Mouse (Mus musculus) lung, postnatal 25 days (tissue): ENCODE results near the gene Gdpd5.

ENCODE experiments used
- DNase-seq: peaks from one replicate; pipeline ENCODE4 v3.0.0; 2022; ENCODE audit warnings: low spot score

The Gdpd5 gene

DNA sequence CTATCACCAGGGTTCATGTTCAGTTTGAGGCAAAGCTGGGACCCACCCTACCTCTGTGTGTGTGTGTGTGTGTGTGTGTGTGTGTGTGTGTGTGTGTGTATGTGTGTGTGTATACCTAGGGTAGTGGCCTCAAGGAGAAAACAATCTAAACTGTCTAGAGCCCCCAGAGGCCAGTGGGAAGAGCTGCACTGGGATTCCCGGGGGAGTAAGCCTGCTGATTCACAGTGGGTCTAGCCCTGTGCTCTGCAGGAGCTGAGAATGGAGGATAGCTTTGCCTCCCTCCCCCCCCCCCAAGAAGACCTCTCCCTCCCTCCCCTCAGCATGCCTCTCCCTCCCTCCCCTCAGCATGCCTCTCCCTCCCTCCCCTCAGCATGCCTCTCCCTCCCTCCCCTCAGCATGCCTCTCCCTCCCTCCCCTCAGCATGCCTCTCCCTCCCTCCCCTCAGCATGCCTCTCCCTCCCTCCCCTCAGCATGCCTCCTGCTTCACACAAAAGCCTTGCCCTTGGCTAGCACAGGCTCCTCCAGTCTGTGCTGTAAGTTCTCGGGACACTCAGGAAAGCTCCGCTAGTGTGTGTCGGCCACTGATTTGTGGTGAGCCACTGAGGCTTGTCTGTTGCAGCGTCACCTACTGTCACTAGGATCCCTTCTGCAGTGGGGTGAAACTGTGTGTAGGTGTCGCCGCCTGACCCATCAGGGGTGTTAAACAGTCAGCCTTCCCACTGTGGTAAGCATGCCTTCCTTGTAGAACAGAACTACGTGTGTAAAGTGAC lies 24.4 kb downstream of the Gdpd5 start:
- DNase-seq = no peak

DNA sequence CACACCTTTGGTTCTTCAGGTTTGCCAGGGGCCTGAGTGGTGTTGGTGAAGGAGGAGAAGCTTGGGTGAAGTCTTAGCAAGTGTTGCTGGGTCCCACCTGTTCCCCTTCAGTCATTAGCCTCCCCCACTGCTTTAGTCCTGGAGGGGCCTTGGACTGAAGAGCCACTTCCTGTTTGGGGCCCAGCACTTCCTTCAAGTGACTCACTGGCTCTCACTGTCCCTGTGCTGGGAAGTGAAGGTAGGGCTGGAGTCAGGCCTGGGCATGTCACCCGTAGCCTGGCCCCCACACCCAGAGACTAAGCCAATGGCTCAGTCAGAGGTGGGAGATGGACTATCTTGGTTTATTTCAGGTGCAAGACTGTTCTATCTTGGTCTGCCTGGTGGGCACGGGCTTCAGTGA lies 26.4 kb downstream of the Gdpd5 start:
- no peak for DNase-seq

DNA sequence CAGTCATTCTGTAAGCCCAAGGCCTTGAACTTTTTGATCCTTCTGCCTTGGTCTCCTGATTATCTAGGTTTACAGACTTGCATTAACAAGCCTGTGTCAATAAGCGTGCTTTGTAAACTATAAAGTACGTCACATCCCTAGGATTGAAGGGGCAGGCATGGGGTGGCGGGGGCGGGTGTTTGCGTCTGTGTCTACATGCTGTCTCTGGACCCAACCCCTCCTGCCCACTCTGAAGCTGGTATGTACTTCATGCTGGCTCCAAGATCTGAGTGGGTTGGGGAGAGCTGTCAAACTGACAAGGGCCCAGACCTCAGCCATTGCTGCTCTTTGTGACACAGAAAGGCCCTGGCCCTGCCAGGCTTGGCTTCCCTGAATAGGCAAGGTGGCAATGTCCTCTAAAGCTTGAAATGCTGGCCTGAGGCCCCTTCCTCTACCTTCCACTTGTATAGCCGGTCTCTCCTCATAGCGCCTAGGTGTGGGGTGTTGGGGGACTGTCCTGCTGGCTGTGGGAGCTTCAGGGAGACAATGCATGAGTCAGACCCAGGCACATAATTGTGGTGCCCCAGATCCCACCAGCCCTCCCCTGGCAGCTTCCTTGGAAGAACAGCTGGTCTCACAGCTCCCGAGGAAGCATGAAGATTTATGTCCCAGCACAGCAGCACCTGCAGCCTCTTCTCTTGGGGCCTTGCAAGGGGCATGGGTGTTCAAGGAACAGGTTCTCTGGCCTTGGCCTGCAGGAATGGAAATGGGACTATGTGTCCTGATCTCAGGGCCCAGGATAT lies 28.4 kb downstream of the Gdpd5 start:
- no peak for DNase-seq

DNA sequence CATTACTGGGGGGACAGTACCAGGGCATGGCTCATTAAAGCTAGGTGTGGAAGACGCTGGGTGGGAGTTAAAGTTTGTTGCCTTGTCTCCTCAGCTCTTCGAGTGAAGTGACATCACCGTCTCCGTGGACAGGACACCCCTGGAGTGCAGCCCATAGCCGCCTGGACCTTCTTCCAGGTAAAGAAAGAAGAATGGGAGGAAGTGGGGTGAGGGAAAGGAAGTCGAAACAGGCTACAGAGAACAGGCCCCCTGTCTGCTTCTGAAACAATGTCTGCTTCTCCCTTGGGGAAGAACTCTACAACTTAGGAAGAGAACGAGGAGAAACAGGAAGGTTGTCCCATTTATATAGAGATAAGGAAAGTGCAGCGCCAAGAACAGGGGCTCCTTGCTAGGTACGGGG lies 29.1 kb downstream of the Gdpd5 start:
- no peak for DNase-seq

DNA sequence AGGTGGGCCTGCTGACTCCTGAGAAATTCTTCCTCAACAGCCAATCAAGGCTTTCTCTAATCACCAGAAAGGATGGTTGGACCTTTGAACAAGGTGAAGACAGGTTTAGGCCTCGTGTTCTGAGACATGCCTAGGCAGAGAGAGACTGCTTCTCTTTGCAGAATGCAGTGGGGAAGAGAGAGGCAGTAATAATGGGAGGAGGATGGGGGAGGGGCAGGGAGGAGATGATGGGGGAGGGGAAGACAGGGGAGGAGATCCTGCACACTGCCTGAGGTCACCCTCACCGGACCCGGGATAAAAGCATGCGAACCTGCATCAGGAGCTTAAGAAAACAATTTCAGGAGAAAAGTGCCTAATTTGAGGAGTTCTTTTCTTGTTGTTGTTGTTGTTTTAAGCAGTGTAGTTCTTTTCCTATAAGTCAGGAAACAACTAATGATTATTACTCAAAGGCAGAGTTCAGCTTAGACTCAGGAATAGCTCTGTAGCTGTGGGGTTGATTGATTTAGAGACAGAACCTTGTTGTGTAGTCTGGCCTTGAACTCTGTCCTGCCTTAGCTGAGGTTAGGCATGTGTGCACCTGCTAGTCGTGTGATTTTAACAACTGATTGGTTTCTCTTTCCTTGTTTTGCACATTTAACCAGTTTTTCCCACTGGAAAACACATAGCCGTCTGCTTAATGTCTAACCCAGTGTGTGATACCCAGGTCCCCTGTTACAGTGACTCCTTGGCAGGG lies 30.0 kb downstream of the Gdpd5 start:
- DNase-seq = no peak

DNA sequence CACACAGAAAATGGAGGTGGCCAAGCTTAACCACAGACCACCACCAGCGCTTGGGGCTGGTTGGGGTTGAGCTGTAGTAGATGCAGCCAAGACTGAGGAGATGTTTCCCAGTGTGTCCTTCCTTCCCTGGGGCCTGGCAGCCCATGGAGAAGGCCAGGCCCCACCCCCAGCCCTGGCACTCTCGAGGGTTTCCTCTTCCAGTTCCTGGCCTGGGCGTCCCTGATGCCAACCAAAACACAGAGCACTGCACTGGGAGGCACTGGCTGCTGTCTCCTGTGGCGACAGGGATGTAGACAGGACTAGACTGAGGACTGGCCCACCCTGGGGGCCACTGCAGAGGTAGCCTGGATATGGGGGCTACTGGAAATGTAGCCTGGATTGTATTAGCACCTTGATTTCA lies 33.8 kb downstream of the Gdpd5 start:
- peak; percentile 53 for DNase-seq

DNA sequence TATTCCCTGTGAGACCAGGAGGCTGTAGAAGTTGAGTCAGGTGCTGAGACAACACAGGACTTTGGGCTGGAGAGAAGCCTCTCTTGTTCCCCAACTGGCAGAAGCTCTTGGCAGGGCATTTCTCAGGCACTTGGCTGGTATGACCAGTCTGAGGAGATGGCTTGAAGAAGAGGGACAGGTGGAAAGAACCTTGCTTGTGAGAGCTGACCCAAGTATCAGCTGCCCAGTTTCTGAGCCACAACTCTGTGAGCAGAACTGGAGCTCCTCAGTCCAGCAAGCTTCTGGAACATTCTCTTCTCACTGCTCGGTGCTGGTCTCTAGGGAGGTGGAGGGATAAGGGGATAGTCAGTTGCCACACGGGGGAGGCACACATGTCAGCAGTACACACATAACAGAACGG lies 38.1 kb downstream of the Gdpd5 start:
- no peak for DNase-seq

DNA sequence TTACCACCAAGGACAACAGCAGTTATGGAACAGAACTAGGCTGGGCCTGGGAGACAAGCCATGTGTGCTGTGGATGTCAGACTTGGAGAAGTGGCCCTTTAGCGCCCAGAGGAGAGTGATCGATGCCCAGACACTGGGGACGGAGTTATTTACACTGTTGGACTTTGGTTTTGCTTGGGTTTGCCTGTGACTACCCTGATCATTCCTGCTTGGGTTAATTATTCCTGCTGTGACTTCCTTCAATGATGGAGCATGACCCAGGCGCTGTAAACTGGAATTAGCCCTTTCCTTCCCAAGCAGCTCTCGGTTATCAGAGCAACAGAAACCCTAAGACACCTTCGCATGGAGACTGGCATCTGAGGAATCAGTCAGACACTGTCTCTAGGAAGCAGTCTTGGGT lies 39.8 kb downstream of the Gdpd5 start:
- no peak for DNase-seq

DNA sequence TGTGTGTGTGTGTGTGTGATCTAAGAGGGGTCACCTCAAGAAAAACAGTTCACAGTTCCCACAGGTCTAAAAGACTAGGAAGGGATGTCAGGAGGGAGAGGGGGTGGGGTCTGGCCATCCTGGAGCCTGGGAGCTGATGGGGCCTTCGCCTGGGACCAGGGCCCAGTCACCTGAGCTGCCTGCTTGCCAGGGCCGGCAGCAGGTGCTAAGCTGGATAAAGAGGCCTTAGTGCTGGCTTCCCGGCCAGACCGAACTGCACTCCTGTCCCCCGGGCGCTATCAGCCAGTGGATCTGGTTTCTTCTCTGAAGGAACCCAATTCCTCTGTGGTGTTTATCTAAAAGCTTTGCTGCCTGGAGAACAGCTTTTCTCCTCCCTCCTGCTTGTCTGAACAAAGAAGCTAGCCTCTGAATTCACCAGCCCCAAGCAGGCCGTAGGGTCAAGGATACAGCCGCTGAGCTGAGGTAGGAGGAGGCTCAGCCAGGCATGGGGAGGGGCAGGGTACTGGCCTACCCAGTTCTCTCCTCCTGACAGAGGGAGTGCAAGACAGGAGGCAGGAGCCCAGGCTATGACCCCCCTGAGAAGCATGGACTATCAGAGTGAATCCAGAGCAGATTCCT lies 43.4 kb downstream of the Gdpd5 start:
- DNase-seq = no peak

DNA sequence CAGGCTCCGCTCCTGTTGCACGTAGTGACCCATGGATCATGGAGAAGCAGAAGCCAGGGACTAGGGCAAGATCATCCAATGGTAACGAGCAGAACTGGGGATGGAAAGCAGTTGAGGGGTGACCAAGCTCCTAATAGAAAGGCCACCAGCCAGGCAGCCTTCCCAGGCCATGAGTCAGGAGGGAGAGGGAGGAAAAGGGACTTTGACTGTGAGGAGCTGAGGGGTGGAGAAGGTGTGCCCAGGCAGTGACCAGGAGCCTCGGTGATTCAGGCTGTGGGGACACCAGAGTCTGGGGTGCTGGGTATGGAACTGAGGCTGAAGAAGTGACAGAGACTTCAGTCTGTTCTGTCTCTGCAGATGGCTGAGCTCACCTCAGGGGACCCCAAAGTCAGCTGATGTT lies 44.5 kb downstream of the Gdpd5 start:
- no peak for DNase-seq

DNA sequence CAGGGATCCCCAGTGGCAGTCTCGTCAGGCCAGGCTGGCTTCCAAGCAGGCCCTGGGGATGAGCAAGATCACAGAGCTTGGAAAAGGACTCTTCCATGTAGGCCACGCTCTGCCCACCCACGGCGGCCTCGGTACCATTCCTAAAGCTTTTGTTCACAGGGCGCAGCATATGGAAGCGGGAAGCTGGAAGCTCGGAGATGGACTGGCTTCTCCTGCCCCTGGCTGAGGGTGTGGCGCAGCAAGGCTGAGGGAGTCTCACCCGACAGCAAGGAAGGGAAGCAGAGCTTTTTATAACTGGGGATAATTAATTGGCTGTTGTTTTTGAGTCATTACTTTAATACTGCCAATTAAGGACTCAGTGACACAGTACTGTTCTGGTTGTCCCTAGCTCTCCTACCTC lies 45.8 kb downstream of the Gdpd5 start:
- DNase-seq = no peak

DNA sequence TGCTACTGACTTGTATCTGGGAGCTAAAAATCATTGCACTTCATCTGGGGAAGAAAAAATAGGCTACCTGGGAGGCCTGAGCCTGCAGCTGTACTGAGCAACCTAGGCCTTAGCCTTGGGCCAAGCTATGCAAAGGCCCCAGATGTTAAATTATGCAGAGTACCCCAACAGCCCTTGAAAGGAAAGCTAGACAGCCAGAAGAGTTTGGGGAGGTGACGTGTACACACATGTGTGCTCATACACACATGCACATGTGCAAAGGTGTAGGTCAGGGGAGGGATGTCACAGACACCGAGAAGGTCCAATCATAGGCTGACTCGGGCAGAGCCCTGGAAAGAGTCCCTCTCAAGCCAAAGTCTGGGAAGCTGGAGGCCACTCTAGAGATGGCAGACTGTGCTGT lies 46.8 kb downstream of the Gdpd5 start:
- DNase-seq = no peak

DNA sequence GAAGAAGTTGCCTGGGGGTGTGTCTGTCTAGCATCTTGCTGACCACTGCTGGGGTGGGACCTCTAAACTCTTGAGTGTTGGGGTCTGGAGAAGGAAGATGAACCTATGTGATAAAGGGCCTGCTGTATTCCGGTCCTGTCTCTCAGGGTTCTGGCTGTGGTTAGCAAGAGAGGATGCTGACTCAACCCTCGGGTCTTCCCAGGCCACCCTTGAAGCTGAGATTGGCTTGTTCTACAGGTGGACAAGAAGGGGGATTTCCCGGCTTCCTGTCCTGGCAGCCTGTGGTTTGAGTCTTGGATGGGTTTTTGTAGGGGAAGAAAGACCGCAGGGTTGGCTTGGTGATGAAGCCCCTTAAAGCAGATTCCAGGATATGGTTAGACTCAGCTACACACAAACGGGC lies 47.6 kb downstream of the Gdpd5 start:
- no peak for DNase-seq

DNA sequence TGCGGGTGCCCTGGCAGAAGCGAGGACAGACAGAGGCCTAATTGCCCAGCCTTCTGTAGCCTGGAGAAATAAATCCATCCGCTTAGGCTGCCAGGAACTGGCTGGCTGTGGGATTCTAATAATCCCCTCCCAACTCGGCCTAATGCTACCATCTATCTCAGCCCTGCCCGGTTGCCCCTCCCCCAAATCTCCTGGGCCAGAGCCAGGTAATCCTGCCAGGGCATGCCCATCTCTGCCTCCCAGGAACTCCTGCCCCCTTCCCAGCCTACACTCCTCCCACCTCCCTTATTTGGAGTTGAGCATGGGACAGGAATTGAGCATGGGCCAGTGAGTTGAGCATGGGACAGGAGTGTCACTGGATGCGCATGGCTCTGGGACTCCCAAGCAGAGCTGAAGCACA lies 48.6 kb downstream of the Gdpd5 start:
- DNase-seq = no peak

DNA sequence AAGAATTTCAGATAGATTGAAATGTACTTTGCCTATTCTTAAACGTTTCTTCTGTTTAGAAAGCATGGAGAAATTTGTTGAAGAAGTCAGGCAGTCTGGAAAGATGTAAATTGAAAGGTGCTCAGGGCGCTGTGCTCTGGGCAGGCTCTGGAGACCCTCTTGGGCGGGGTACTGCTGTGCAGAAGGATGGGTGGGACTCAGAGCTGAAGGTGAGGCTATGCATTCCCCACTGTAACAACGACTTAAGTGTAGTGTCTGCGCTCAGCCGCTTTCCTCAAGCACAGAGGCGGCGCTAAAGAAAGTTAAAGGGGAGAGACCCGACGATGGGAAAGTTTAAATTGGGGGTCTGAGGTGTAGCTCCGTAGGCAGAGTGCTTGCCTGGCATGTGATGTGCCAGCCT lies 49.0 kb downstream of the Gdpd5 start:
- no peak for DNase-seq

DNA sequence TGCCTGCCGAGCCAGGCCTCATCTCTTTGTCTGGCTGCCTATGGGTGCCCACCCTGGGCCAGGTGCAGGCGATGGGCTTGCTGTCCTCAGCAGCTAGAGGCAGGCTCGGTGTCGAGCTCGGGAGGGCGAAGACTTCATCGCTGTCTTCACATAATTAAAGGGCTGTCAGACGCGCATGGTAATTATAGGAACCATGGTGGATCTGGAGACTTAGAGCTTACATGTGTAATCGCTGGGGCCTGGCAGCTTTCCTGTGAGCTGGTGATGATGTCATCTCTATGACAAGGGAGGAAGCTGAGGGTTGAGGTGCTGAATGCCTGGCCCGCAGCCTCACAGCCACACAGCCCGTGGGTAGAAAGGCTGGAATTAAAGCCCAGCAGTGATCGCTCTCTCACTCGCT lies 51.0 kb downstream of the Gdpd5 start:
- DNase-seq = no peak

DNA sequence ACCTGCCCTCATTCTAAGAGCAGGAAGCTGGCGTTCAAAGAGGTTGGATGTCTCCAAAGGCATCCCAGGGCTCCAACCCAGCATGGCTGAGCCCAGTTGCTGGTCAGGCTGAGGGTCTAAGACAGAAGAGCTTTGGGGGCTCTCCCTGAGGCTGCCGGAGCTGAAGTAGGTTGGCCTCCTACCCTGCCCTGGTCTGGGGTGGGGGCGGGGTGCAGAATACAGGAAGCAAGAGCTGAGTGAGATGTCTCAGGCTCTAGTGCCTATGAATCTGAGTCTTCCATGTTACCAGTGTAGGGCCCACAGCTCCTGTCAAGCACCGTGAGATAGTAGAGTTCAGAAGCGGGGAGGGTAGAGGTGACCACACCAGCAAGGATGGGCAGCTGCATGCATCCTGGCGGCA lies 51.6 kb downstream of the Gdpd5 start:
- no peak for DNase-seq

DNA sequence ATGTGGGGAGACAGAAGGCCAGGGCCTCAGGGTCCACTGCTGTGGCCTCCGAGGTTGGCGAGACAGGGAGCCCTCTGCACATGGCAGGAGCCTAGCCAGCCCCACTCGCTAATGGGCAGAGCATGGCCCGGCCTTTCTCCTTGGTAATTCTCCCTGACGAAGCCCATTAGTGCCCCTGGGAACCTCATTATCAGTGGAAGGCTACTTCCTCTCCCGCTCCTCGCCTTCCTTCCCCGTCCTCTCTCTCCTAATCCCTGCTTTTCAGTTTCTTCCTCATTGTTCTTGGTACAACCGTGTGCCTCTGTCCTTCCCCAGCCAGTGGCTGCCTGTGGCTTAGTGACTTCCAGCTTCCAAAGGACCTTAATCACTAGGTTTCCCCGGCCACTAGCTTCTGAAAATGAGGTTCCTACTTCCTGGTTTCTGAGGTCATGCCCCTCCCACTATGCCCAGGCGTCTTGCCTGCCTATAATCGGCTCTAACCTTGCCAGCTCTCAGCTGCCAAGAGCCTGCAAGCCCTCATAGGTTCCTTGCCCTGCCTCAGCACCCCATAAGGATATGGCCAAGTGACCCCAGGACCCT lies 53.5 kb downstream of the Gdpd5 start:
- no peak for DNase-seq

DNA sequence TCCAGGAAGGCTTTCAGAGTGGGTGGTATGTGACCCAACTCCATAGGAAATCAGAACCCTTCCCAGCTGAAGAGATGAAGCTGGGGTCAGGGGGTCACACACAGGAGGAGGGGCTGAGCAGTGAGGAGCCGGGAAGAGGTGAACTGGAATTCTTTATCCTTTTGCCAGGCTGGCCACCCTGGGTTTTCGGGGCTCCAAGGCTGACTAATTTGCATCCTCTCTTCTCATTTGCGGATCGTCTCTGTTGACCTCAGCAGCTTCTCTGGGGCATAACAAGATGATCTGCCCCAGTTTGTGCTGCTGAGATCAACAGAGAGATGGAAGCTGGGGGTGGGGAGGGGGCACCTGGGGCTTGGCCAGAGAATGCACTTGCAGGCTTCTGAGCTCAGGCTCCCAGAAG lies 55.3 kb downstream of the Gdpd5 start:
- DNase-seq = no peak

DNA sequence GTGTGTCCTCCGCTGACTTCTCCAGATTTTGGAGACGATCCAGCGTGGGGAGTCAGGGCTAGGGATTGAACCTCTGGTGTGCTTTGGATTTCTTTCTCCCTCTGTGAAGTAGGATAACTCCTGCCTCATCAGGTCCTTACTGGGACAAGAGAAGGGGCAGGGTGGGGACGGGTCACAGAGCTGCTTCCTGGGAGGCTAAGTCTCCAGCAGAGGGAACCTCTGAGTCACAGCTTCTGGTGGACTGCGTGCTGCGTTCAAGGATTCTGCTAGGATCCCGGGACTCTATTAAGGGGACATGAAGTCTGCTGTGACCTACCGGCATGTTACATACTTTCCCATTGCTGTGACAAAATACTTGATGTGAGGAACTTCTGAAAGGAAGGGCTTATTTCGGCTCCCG lies 57.7 kb downstream of the Gdpd5 start:
- DNase-seq = no peak

DNA sequence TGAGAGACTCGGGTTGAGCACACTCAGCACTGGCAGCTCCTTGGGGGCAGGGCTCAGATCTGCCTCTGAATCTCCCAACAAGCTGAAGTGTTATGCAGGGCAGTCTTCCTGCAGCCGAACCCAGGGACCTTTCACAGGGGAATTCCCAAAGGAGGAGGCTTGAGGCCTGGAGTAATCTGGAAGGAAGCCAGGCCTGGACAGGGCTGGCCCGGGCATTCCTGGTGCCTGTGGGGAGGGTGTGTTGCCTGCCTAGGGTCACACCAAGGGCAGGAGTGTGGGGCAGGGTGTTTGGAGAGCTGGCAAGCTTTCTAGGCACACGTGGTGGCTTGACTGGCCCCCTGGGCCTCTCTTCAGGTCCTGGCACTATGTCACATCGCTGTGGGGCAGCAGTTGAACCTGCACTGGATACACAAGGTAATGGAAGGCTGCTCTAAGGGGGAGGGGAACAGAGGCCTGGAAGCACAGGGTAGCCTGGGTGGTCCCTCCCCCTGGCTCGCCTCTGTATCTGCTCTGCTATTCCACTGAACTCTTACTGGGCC lies 60.4 kb downstream of the Gdpd5 start:
- DNase-seq = peak; percentile 86

DNA sequence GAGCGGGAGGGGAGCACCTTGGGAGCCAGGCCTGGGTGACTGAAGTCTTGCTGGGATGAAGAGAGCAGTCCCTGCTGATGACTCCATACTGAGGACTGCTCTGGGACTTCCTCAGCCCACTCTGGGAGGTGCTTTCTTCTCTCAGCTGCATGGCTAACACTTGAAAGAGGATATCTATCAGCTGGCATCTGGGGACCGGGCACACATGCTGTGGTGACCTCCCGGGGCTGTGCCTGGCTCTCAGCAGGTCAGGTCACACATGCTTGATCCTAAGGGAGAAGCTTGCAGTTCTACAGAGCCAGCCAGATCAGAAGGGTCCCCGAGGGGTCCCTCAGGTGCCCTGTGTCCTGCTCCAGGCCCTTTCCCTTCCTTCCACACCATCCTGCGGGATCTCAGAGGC lies 62.0 kb downstream of the Gdpd5 start:
- no peak for DNase-seq
